Mouse (Mus musculus): ENCODE measurements around the gene Dscaml1. TPM values are rescaled to one million over a fixed set of nuclear protein-coding genes. Genes with fewer than 3 reads are reported as not detected.
A peak's percentile ranks its signal among the peaks of the same experiment; 100 is the strongest.

Dscaml1 gene
- total RNA-seq, 2 experiments from 2014 or later = not detected

- no peak for ATAC-seq (replicated peaks; ENCODE audit: low FRiP score, poor library complexity, severe bottlenecking)
These were observed 15.8 kb upstream of the Dscaml1 start for GRCm38 (mm10) chr9:45410614-45411013.

DNA sequence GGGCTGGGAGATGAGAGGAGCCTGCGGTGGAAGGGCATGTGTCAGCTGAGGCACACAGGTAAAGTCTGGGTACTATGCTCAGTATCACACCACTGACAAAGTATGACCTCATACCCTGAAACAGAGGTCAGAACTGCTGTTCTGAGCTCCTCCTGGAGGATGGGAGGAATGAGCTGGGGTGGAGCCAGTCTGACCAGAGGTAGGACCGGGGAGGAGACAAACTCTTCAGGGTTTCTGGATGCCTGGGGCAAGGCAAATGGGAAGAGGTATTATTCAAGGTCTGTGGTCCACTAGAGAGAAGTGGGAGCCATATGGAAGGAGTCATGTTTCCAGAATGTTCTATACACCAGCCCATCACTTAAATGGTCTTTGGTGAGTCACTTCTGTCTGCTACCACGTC is 15.3 kb upstream of the Dscaml1 start:
- no peak for ATAC-seq (replicated peaks; ENCODE audit: low FRiP score, poor library complexity, severe bottlenecking)

DNA sequence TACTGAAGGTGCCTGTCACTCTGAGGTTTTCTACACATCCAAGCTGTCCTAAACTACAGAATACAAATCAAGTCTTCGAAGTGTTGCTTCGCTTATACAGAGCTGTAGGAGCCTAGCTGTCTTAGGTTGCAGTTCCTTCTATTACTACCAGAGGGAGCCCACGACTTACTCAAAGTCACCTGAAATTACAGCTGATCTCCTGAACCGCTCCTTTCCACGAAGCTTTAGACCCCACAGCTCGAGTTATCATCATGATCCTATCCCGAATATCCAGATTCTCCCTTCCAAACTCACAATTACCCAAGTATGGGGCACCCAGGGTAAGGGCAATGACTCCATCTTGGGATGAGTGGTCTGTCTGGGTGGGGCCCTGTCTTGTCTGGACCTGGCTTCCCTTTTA is 14.6 kb upstream of the Dscaml1 start:
- ATAC-seq (replicated peaks; ENCODE audit: low FRiP score, poor library complexity, severe bottlenecking) = no peak

DNA sequence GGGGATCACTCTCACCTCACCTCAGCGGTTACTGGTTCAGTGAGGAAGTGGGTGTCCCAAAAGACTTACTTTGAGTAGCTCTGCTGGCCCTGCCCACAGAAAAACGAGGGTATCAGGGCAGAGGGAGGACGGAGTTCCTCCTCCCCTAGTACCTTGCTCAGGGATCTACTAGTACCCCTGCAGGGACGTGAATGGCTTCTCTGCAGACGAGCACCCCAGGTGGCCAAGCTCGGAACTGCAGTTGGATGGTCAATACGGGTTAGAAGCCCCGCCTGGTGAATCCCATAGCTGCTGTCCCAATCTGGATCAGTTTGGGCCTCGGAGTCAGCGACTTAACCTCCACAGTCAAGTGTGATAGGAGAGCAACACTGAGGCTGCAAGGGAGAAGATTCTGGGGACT is 14.1 kb upstream of the Dscaml1 start:
- ATAC-seq (replicated peaks; ENCODE audit: low FRiP score, poor library complexity, severe bottlenecking) = peak; percentile 52; the same call in 1 of the 2 replicates

DNA sequence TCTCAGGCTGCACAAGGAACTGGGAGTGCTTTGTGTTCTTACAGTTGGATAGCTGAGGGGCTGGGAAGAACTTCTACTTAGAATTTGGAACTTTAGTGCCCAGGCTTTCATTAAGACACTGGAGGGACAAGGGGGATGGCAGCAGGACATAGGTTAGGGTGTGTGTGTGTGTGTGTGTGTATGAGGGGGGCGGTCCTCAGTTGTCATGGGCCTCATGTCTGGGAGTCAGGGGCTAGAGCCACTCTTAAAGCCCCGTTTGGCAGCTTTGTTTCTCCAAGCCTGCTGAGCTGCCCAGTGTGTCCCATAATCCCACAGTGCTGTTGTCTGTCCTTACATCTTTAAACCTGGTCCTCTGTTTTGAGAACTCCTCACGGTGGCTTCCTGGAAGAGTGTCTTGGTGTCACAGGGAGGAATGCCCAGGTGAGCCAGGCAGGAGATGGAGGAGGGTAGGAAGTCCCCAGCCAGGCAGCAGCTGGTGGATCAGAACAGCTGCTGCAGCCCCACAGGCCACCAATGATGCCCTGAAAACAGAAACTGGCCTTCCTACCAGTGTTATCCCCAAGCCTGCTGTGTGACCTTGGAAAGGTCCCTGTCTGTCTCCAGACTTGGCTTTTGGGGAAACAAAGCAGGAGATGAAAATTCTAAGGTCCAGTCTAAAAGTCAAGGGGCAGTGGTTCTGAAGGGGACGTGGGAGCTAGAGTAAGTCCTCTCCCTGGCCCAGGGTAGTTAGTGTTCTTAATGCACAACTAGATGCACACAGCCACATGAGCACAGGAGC is 13.5 kb upstream of the Dscaml1 start:
- ATAC-seq (replicated peaks; ENCODE audit: low FRiP score, poor library complexity, severe bottlenecking) = no peak

- ATAC-seq (replicated peaks; ENCODE audit: low FRiP score, poor library complexity, severe bottlenecking) = 0 out of 2 replicates have a peak, but pooled peaks have one; percentile 31
These were observed 12.8 kb upstream of the Dscaml1 start for GRCm38 (mm10) chr9:45413478-45414140.

DNA sequence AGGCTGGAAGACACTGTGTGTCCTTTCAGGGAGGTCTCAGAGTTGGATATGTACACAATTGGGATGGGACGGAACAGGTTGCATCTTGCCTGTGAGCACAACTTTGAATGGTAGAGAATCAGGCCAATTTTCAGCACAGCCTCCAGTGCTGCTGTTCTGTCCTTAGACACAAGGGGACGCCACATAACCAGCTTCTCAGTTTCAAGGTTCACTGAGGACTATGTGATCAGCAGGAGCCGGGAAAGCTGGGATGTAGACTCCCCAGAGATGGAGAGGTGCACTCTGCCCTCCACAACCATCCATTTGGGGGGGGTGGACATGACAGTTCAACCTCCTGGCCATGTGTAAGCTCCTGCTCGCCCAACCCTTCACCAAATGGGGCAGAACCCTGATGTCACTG is 10.5 kb upstream of the Dscaml1 start:
- no peak for ATAC-seq (replicated peaks; ENCODE audit: low FRiP score, poor library complexity, severe bottlenecking)

- ATAC-seq (replicated peaks; ENCODE audit: low FRiP score, poor library complexity, severe bottlenecking) = 0 out of 2 replicates have a peak, but pooled peaks have one; percentile 47
These were observed 9.2 kb upstream of the Dscaml1 start for GRCm38 (mm10) chr9:45417245-45417644.

GRCm38 (mm10) chr9:45418252-45418651 is 8.2 kb upstream of the Dscaml1 start:
- ATAC-seq (replicated peaks; ENCODE audit: low FRiP score, poor library complexity, severe bottlenecking) = no peak

DNA sequence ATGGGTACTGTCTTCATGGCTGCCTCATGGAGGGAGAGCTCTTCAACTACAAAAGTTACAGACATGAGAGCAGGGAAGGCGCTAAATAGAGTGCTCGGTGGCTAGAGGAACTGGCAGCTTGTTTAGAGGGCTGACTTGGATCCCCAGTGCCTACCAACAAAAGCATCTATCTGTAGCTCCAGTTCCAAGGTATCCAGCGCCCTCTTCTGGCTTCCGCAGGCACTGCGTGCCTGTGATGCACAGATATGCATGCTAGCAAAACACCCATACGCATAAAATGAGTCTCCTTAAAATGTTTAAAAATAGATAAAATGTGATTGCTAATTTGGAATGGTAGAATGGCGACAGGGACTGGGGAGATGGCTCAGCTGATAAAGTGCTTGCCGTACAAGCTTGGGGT is 5.2 kb upstream of the Dscaml1 start:
- no peak for ATAC-seq (replicated peaks; ENCODE audit: low FRiP score, poor library complexity, severe bottlenecking)

DNA sequence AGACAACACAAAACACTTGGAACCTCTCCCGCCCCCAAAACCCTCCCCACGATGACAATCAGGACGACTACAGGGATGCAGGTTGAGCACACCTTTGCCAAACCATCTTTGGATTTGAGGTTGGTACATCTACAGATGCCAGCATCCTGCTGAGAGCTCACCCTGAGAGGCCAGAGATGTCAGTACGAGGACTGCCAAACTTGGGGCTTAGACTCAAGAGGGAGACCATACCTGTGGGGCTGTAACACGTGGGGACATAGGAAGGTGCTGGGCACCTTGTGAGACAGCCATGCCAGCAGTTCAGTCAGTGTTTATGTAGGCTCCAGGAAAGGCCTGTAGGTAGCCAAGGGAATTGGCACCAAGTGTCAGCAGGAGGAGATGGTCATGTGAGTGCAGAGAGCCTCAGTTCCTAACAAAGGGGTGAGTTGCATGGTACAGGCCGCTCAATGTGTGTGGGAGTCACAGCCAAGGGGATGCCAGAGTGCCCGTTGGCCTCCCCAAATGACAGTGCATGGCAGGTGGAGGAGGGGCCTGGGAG is 3.6 kb upstream of the Dscaml1 start:
- ATAC-seq (replicated peaks; ENCODE audit: low FRiP score, poor library complexity, severe bottlenecking) = no peak

DNA sequence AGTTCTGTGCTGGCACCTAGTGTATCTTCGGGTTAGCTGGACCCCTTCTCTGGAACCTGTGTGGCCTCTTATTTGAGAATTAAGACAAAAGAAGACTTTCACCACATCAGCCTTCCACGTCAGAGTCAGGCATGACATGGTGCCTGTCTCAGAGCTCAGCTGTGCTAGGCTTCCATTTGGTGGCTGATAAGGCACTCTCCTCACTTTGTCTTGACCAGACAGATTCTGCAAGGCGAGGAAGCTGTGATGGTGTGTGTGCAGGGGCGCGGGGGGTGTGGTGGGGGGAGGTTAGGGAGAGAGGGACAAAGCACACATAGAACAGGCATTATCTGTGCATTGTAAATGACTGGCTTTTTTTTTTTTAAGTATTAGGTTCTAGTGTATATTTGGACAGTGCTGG is 3.0 kb downstream of the Dscaml1 start:
- ATAC-seq (replicated peaks; ENCODE audit: low FRiP score, poor library complexity, severe bottlenecking) = no peak

GRCm38 (mm10) chr9:45429951-45430697 is 3.7 kb downstream of the Dscaml1 start:
- ATAC-seq (replicated peaks; ENCODE audit: low FRiP score, poor library complexity, severe bottlenecking) = no peak

GRCm38 (mm10) chr9:45430698-45430959 is 4.2 kb downstream of the Dscaml1 start:
- no peak for ATAC-seq (replicated peaks; ENCODE audit: low FRiP score, poor library complexity, severe bottlenecking)

DNA sequence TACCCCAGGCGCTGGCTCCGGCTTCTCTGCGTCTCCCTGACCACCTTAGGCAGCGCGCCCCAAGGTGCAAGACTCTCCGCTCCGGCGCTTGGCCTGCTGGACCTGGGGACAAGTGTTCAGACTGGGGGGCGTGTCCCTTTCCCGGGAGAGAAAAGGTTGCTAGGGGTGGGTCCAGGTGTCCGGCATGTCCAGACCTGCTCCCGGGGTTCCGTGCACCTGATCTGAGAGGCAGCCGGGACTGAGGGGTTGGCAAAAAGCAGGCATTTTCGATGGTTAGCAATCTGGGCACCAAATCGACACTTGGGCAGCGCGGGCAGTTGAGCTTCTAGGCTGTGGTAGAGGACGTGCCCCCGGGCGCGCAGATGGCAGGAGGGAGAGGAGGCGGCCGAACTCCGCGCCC is 4.7 kb downstream of the Dscaml1 start:
- ATAC-seq (replicated peaks; ENCODE audit: low FRiP score, poor library complexity, severe bottlenecking) = no peak

GRCm38 (mm10) chr9:45432639-45433038 is 6.2 kb downstream of the Dscaml1 start:
- ATAC-seq (replicated peaks; ENCODE audit: low FRiP score, poor library complexity, severe bottlenecking) = no peak

DNA sequence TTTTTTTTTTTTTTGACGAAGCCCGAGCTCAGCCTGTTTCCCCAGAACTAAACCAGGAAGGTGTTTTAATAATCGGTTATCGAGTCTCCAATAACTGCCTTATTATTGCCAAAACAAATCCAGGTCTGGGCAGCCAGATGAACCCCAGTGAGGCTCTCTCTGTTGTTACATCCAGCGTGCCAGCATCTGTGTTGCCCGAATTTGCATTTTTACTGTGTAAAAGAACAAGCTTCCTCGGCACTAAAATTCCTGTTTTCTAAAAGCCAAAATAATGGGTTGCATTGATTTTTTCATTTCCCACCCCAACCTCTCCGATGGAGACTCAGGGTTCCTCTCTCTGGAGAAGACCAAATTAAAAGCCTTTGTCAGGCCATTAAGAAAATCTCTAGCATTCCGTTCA is 6.7 kb downstream of the Dscaml1 start:
- no peak for ATAC-seq (replicated peaks; ENCODE audit: low FRiP score, poor library complexity, severe bottlenecking)

- ATAC-seq (replicated peaks; ENCODE audit: low FRiP score, poor library complexity, severe bottlenecking) = no peak
These were observed 7.7 kb downstream of the Dscaml1 start for GRCm38 (mm10) chr9:45434171-45434570.

DNA sequence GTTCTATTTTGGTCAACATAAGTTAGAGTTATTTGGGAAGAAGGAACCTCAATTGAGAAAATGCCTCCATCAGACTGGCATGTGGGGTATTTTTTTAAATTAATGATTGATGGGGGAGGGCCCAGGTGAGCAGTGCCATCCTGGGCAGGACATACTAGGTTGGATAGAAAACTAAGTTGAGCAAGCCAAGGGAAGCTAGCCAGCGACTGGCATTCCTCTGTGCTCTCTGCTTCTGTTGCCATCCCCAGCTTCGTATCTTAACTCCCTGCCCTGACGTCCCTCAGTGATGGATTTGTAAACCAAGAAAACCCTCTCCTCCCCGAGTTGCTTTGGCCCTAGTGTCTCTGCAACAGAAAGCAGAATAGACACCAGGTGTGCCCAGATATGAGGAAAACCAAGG is 12.6 kb downstream of the Dscaml1 start:
- ATAC-seq (replicated peaks; ENCODE audit: low FRiP score, poor library complexity, severe bottlenecking) = no peak

DNA sequence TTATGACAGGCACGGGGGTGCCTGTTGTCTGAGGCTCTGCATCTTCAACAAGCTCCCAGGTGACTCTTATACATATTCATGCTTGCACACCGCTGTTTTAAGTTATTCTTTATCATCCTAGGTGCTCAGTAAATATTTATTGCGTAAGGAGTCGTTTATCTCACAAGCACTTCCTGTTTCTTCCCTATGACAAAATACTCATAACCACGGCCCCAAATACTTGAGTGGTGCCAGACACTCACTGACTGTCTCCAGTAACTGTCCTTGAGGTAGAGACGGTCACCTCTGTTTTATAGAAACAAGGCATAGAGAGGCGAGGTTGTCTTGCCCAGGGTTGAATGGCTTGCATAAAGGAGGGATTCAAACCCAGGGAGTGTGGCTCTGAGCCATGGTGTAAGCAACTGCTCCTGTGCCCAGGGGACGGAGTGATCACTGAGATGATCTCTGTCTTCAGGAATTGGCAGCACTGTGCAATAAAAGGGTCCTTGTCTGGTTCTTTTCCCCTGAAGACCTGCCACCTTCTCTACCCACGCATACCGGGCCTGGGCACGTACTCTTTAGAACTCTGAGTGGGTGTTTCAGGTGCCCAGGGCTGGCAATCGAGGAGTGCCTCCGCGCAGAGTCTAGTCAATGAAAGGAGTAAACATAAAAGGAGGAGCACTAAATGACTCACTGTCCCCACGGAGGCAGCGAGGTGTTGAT is 13.8 kb downstream of the Dscaml1 start:
- no peak for ATAC-seq (replicated peaks; ENCODE audit: low FRiP score, poor library complexity, severe bottlenecking)
